Mouse (Mus musculus): ENCODE results near the gene Csnk1g2.
A peak's percentile ranks its signal among the peaks of the same experiment; 100 is the strongest.
"Not testable (repeated sequence)": the region's sequence is repeated elsewhere in the genome, so short reads cannot be mapped to it uniquely, and the experiment has no call there.

Csnk1g2 gene

DNA sequence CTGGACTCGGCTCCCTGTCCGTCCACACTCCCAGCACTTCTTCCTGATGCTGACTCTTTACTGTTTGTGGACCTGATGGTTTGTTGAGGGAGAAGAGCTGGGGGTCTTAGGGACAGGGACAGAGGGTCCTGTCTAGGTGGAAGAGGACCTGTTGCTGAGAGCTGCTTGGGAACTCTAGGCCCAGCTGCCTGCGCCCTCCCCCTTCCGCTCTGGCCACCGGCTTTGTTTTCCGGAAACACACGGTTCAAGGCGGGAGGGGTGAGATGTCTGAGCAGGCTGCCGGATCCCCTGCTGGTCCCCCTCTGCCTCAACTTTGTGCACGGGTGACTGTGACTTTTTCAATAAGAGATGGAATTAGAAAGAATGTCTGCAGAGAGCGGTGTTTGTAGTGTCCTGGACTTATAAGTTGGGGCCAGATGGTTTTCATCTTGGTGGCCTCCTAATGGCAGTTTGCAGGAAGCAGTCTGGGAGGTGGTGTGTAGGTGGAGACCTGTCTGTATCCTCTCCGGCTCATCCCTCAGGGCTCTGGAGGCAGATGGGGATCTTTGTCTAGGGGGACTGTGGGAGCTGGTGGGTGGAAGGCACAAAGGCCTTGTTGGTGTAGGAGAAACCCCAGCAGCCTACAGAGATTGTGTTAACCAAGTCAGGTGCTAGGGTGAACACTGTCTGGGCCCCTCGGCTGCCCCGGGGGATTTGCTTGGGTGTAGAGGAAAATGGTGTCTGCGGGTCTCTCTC lies 986 bp downstream of the Csnk1g2 start:
- DNase-seq (ENCODE audit: low spot score): peak; percentile 39

DNA sequence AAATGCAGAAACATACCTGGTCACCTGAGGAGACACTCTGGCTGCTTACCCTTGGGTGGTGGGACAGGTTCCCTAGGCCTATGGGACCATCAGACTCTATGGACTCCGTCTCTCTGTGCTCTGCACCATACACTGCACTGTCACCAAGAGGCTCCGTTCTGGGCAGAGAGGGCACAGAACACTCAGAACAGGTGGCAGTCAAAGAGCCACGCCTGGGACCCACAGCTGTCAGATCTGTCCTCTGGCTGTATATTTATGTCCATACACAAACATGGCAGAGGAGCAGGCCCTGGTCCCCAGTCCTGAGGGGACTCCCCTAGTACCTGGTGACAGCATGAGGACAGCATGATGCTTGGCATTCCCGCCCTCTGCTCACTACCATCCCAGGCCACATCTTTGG lies 3.1 kb downstream of the Csnk1g2 start:
- DNase-seq (ENCODE audit: low spot score): no peak

DNA sequence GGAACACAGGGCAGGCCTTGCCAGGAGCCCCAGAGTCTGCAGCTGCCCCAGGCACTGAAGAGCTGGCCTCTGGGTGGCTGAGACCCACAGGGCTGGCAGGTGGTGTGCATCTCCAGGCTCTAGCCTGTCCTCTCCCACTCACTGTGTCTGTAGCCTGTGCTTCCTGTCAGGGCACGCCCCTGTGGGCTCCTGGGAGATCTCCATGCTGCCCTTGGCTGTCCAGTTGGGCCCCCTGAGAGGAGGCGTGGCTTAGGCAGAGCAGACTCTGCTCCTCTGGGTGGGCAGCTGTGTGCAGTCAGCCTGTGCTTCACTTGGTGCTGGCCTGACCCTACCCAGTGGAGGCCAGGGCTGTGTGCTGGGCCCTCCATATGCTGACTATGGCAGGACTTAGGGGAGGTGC lies 5.0 kb downstream of the Csnk1g2 start:
- DNase-seq (ENCODE audit: low spot score): no peak

GRCm38 (mm10) chr10:80628925-80629324 lies 6.3 kb downstream of the Csnk1g2 start:
- no peak for DNase-seq (ENCODE audit: low spot score)

DNA sequence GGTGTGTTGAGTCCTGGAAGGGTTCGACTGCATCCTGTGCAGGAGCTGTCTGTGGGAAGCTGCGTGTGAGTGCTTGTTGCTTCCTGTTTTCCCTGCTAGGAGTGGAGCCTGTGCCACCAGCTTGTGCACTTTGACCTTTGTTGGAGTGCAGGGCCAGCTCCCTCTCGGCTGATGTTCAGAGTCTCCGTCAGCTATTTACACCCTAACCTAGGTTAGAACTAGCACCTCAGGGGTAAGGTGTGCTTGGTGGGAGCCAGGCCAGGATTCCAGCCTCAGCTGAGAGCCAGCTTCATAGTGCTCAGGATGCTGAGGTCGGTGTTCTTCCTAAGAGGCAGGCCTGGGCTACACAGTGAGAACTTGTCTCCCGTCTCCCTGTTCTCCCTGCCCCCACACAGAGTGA lies 12.7 kb downstream of the Csnk1g2 start:
- DNase-seq (ENCODE audit: low spot score): no peak

DNA sequence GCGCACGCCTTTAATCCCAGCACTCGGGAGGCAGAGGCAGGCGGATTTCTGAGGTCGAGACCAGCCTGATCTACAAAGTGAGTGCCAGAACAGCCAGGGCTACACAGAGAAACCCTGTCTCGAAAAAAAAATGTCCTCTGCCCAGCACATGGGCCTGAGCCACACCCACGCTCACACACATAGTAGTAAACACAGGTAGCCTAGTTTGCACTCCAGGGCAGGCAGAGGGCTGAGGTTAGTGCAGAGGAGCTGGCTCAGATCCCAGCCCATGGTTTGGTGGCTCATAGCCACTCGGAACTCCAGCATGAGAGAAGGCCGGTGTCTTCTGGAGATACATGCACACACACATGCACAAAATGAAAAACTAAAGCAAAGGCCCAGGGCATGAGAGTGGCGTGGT lies 24.3 kb downstream of the Csnk1g2 start:
- no peak for DNase-seq (ENCODE audit: low spot score)

- not testable (repeated sequence) for DNase-seq (ENCODE audit: low spot score)
Observed at GRCm38 (mm10) chr10:80649910-80650309, 27.3 kb downstream of the Csnk1g2 start.

- no peak for DNase-seq (ENCODE audit: low spot score)
Observed at GRCm38 (mm10) chr10:80650392-80650791, 27.8 kb downstream of the Csnk1g2 start.

GRCm38 (mm10) chr10:80653156-80653720 lies 30.6 kb downstream of the Csnk1g2 start:
- DNase-seq (ENCODE audit: low spot score): no peak

DNA sequence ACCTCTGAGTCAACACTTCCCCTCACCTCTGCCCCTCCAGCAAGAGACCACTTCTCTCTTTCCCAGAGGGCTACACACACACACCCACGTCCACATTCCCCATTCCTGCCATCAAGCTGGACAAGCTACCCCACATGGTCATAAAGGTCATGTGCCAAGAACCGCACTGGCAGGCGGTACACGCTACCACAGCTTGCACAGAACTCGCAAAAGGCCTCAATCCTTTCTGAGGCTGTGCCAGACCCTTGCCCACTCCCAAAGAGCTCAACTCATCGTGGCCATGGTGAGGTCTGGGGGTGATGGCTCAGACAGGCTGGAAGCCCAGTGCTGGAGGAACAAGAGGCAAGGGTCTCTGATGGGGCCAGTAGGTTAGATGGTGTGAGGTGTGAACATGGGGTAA lies 32.2 kb downstream of the Csnk1g2 start:
- no peak for DNase-seq (ENCODE audit: low spot score)

DNA sequence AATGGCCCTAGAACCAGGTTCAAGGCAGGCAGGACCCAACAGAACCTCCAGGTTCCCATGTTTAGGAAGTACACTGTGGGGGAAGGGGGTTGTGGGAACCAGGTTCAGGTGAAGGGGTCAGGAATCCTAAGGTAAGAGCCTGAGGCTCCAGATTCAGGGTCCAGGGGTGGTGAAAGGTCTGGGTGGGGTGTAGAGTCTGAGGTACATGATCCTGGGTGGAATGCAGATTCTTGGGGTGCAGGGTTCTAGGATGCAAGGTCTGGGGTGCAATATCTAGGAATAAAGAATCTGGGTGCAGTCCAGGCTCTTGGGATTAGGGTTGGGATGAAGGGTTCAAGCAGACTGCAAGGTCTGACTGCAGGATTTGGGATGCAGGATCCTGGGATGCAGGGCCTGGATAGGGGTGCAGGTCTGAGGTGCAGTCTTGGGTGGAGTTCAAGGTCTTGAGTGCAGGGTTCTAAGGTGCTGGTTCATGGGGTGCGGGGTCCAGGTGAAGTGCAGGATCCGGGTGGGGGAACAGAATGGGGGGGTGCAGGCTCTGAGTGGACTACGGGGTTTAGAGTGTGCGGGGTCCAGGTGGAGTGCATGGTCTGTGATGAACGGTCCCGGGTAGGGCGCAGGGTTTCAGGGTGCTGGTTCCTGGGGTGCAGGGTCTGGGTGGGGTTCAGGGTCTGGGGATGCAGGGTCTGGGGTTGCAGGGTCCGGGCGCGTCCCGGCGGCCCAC lies 32.9 kb downstream of the Csnk1g2 start:
- no peak for DNase-seq (ENCODE audit: low spot score)

- peak; percentile 96 for DNase-seq (ENCODE audit: low spot score)
Observed at GRCm38 (mm10) chr10:80656130-80656862, 33.7 kb downstream of the Csnk1g2 start.

DNA sequence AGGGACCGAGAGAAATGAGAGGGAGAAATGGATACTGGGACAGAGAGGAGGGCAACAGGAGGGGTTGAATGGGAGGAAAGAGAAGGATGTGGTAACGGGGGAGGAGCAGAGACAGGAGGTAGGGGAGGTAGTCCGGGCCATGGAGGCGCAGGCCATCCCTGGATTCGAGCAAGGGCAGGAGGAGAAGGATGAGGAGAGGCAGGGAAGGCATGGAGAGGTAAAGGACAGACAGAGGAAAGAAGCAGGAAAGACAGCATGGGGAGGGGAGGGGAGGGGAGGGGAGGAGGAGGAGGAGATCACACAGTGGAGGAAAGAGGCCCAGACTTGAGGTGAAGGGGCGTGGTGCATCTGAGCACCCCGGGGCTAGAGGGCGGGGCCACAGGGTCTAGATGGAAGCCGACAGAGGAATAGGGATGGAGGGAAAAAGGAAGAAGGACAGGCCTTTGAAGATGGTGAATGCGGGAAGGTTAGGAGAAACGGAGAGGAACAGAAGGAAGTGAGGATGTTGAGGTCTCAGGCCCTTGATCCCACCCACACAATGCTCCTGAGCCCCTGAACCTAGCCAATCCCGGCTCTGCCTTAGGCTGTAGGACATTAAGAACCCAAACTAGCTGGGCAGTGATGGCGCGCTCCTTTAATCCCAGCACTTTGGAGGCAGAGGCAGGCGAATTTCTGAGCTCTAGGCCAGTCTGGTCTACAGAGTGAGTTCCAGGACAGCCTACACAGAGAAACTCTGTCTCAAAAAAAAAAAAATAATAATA lies 34.4 kb downstream of the Csnk1g2 start, which contains the start of gene Btbd2:
Gene Btbd2, minus strand, starts transcription at position 209 of the 761 bp plus-strand sequence.
- DNase-seq (ENCODE audit: low spot score): no peak

GRCm38 (mm10) chr10:80658194-80658840 lies 35.7 kb downstream of the Csnk1g2 start:
- DNase-seq (ENCODE audit: low spot score): no peak

GRCm38 (mm10) chr10:80658841-80659202 lies 36.2 kb downstream of the Csnk1g2 start:
- DNase-seq (ENCODE audit: low spot score): no peak

- DNase-seq (ENCODE audit: low spot score): peak; percentile 62
Observed at GRCm38 (mm10) chr10:80659213-80659612, 36.6 kb downstream of the Csnk1g2 start.

- DNase-seq (ENCODE audit: low spot score): no peak
Observed at GRCm38 (mm10) chr10:80661149-80661548, 38.5 kb downstream of the Csnk1g2 start.

GRCm38 (mm10) chr10:80663485-80664196 lies 41.0 kb downstream of the Csnk1g2 start:
- no peak for DNase-seq (ENCODE audit: low spot score)

DNA sequence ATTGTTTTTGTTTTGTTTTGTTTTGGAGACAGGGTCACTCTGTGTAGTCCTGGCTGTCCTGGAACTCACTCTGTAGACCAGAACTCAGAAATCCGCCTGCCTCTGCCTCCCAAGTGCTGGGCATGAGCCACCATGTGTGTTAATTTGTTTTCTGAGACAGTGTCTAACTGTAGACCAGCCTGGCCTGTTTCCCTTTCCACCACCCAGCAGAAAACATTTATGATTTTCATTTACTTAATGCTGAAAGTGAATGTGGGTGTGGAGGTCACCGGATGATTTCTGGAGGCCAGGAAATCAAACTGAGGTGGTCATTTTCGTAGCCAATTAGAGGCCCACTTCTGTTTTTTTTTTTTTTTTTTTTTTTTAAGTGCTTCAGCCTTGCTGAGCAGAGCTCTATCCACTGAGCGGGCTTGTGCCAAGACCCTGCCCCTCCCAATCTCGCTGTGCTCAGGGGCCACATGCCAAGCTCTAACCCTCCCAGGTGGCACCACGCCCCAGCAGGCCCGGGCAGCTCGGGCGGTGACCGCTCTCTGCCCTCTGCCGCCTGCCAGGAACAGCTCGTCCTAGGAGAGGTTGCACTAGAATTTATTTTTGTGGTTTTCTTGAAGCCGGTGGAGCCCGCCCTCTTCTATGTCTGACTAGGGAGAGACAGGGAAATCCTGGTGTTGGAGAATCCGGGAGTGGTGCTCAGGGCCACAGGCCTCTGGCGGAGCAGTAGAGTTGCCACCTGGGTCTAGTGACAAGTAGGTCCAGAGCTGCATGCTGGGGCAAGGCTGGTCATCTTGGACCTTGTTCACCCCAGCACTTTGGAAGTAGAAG lies 41.8 kb downstream of the Csnk1g2 start:
- DNase-seq (ENCODE audit: low spot score): peak; percentile 86

DNA sequence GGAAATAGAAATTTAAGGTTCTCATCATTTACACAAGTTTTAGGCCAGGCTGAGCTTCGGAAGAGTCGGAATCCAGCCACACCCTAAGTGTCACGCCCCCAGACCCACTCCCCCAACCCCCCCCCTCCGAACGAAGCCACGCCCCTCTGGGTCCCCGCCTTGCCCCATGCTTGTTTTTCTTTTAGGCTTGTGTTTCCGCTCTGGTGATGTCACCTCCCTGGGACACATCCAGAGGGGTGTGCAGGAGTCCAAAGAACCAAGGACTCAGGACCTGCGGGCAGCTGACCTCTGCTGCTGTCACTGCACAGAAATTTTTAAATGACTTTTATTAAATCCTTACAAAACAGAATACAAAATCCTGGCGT lies 42.4 kb downstream of the Csnk1g2 start:
- peak; percentile 56 for DNase-seq (ENCODE audit: low spot score)

Measured in ovary, postnatal 36 days (tissue).